Mouse (Mus musculus): Measurements from ENCODE around the gene 4930558C23Rik.
"Not testable (repeated sequence)": the region's sequence is repeated elsewhere in the genome, so short reads cannot be mapped to it uniquely, and the experiment has no call there.

4930558C23Rik gene

DNA sequence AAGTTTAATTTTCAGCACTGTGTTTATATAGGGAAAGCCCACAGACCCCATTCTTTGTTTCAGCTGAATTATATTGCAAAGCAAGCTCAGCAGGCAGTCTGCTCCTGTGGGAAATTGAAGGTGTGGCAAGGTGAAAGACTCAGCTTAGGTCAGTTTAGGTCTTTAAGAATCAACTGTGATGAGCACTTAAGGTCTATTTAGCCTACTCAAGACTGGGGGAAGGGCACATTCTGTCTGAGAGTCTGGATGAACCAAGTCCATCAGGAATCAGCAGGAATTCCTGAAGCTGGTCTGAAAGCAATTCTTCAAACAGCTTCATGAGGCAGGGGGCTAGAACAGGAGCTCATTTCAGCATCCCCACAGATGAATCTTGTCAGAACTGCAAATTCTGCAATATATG, 32.5 kb downstream of the 4930558C23Rik start:
- DNase-seq = no peak

DNA sequence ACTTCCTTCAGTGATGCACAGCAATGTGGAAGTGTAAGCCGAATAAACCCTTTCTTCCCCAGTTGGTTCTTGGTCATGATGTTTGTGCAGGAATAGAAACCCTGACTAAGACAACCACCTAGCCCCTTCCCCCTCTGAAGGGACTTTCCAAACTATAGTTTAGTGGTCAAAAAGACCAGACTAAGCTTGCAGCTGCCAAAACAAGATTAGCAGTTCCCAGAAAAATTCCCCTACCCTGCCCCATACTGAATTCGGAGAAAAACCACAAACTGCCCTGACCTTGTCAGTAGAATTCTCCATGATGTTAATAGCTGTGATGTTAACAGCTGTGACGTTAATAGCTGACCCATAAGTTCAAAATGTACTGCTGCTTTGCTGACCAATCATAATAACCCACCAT, 42.4 kb downstream of the 4930558C23Rik start:
- not testable (repeated sequence) for DNase-seq

DNA sequence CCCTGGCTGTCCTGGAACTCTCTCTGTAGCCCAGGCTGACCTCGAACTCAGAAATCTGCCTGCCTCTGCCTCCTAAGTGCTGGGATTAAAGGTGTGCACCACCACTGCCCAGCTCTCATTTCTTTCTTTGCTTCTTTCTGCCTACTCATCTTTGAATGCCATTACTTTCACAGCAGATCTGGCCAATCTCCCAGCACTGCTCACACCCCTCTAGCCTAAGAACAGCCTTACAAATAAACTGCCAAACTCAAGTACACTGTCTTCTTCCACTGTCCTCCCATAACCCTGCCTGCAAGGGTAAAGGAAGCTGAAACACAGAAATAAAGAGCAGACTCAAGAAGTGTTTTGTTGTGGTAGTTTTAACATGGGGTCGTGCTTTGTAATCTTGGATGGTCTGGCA, 44.9 kb downstream of the 4930558C23Rik start:
- no peak for DNase-seq

DNA sequence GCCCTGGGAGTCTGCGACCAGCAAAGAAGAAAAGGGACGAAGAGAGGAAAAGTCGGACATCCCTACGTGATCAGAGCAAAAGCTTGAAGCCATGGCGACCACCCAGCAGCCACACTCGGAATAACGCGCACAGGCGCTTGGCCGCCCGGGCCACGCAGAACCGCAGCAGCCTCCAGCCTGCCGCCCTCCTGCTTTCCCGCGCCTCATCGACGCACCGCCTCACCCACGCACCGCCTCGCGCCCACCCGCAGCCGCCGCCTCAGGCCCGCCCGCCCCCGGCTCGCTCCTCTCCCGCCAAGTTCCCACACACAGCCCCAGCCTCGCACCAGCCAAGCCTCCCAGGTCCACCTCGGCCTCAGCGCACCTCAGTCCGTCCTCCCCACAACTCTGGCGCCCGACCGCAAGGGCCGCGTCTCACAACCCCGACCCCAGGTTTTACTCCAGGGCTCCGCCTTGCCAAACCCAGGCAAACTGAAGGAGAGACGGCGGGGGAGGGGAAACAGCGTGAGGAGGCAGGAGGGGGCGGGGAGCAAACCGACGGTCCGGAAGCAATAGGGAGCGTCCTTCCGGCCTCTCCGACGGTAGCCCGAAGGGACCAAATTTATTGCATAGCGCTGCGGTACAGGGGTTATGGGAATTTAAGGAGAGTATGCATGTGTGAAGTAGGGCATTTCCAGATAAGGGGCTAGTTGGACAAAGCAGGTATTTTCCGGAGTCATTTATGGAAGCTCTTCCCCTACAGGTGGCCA, 45.8 kb downstream of the 4930558C23Rik start, which contains the start of gene Setdb1:
Gene Setdb1, minus strand, starts transcription at position 502 of the 749 bp plus-strand sequence.
- DNase-seq = peak; percentile 98

DNA sequence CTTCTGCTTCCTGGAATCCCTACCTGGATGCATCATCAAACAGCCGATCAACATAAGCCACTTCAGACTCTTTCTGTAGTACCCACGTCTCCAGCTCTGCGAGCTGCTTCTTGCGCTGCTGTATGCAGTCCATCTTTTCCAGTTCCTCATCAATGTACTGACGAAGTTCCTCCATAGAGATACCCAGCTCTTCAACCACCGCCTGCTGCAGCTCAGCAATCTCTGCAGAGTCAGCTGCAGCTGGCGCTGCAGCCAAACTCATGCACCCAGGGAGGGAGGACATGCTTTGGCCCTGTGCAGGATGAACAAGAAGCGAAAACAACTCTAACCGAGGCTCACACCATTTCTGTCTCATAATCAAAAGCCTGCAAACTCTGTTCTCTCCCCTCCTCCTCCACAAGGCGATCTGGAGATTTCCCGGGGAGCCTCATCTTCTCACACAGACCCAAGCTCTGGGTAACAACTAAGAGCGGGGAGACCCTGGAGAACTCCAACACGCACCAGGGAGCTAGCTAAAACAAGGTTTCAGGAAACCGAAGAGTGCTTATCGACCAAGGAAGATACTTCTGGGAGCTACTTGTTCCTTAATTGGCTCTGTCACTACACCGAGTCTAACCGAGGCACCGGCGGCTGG, 46.6 kb downstream of the 4930558C23Rik start:
- DNase-seq = not testable (repeated sequence)

DNA sequence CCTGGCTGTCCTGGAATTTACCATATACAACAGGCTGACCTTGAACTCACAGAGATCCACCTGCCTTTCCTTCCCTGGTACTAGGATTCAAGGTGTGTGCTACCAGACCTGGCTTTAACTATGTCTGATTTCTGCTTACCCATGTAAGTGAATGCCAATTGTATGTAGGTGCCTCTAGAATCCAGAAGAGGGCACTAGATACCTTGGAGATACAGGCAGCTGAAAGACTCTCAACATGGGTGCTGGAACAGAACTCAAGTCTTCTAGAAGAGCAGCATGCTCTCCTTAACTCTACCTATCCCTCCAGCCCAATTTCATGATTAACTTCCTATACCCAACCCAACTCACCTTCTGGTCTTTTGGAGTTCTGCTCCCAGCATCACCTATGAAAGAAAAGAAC, 53.1 kb downstream of the 4930558C23Rik start:
- no peak for DNase-seq

DNA sequence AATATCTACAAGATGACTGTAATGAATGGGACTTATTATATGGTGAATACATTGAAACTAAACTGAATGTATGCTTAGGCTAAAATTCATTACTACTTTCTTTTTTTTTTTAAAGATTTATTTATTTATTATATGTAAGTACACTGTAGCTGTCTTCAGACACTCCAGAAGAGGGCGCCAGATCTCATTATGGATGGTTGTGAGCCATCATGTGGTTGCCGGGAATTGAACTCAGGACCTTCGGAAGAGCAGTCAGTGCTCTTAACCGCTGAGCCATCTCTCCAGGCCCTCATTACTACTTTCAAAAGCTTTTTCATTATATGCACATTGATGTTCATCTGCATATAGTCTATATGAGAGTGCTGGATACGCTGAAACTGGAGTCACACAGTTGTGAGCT, 54.3 kb downstream of the 4930558C23Rik start:
- DNase-seq = not testable (repeated sequence)

DNA sequence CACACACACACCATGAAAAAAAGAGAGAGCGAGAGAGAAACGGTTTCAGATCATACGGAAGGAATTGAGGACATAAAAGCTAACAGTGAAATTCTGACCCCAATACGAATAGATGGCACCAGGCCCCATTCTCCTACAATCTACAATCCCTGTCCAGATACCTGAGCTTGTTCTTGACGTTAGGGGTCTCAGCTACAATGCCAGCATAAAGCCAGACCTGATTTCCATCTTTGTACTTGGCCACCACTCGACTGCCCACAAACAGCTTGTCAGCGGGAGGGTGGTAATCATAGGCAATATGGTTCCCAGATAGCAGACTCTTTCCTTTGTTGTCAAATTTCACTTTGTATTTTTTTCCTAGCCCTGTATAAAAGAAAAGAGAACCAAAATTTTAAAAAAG, 56.2 kb downstream of the 4930558C23Rik start:
- DNase-seq = no peak

DNA sequence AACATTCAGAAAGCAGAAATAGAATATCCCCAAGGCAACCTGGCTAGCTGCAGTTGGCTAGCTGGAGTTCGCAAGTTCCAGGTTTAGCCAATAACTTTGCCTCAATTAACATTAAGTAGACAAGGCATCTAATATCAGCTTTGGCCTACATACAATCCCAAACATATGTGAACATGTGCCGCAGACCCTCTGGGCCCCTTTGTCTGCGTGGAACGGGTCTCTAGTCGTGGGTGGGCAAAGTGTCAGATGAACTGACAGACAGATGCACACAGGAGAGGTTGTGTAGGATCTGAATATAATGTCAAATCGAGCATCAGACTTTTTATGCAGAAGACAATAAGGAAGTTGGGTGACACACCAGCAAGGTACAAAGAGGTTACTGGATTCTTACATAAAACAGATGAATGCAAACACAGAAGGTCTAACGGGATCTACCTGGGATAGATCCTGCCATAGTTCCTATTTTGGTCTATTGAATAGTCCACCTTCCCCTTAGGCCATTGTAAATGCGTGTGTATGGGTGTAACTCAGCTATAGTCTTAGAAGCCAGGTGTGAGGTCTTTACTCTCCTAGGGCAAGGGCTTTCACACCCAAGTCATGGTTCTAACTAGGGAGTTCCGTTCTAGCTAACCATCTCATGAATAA, 59.2 kb downstream of the 4930558C23Rik start:
- DNase-seq = not testable (repeated sequence)

DNA sequence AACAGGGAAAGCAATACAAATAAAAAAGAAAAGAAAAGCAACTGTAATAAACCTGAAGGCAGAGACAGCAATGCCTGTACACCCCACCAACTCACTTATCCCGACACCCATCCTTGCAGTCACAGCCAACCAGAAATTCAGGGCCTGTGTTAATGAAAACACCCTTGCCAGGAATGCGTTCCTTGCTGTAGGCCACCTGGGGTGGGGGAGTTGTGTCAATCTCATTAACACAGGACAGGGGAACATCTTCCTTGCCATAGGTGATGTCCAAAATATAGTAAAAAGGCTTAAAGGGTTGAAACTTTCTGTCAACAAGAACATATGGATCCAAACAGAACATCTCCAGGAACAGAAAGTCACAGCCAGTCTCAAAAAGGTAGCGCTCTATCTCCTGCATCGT, 64.4 kb downstream of the 4930558C23Rik start:
- no peak for DNase-seq

DNA sequence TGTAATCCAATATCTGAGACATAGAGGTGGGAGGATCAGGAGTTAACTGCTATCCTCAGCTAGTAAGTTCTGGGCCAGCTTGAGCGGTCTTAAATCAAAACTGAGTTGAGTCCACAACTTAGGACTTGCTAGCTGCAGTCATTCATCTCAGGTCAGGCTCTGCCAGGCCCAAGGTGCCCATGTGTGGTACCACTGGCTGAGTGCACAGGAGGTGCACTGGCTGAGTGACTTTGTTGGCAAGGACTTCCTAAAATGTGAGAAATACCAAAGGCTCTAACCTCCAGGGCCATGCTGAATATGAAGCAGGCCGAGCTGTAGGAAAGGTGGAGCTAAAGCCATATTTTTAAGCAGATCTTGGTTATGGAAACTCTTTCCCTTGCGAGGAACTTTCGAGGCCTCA, 65.3 kb downstream of the 4930558C23Rik start:
- DNase-seq = no peak
